Mouse (Mus musculus) embryonic facial prominence, embryonic 14.5 days (tissue): ENCODE data around the gene Wfdc18. TPM values are rescaled to one million over a fixed set of nuclear protein-coding genes. Genes with fewer than 3 reads are reported as not detected.

ENCODE experiments used
- ATAC-seq: fragments of 200-750 bp; cut with Nextera tagmentation; 2 replicates; pipeline ENCODE4 v1.8.0; 2017; ENCODE audit warnings: low read depth, moderate number of reproducible peaks, moderate TSS enrichment
- DNase-seq: peaks from one replicate; pipeline ENCODE4 v3.0.0-alpha.2; 2015; ENCODE audit warnings: low spot score
- H3K27ac ChIP-seq: fragments of 300-500 bp; sonication (generic); replicated peaks from 2 replicates; pipeline ENCODE4 v1.5.1; 2014; ENCODE audit warnings: low read depth, mild to moderate bottlenecking, low read length, moderate library complexity
- H3K27me3 ChIP-seq: fragments of 300-500 bp; sonication (generic); replicated peaks from 2 replicates; pipeline ENCODE4 v1.6.1; 2014; ENCODE audit warnings: low read length; ENCODE audit not compliant: control insufficient read depth, insufficient read depth
- H3K36me3 ChIP-seq: fragments of 300-500 bp; sonication (generic); 2 replicates; pipeline ENCODE4 v1.6.1; 2014; ENCODE audit warnings: low read length, mixed read lengths; ENCODE audit not compliant: control insufficient read depth, insufficient read depth
- H3K4me1 ChIP-seq: fragments of 300-500 bp; sonication (generic); 2 replicates; pipeline ENCODE4 v1.6.1; 2014; ENCODE audit warnings: antibody characterized with exemption, low read length; ENCODE audit not compliant: control insufficient read depth, insufficient read depth
- H3K4me2 ChIP-seq: fragments of 300-500 bp; sonication (generic); 2 replicates; pipeline ENCODE4 v1.6.1; 2014; ENCODE audit warnings: low read depth, mild to moderate bottlenecking, low read length, moderate library complexity, mixed read lengths
- H3K4me3 ChIP-seq: fragments of 300-500 bp; sonication (generic); 2 replicates; pipeline ENCODE4 v1.5.1; 2014; ENCODE audit warnings: low read depth, mild to moderate bottlenecking, low read length
- H3K9ac ChIP-seq: fragments of 300-500 bp; sonication (generic); 2 replicates; pipeline ENCODE4 v1.6.1; 2014; ENCODE audit warnings: low read depth, mild to moderate bottlenecking, low read length, moderate library complexity, mixed read lengths
- H3K9me3 ChIP-seq: fragments of 300-500 bp; sonication (generic); 2 replicates; pipeline ENCODE4 v1.6.1; 2016; ENCODE audit warnings: low read length; ENCODE audit not compliant: control insufficient read depth
- WGBS: fragments of 180-500 bp; shearing (Covaris S2); extraction: QIAGEN DNeasy Blood & Tissue Kit; methylation state at CpG from one replicate; pipeline ENCODE4 v1.1.7; 2014; 5-methylcytosine and 5-hydroxymethylcytosine counted together
- polyA plus RNA-seq: library from polyadenylated mRNA; unstranded; fragments of >200 nt; fragmentation: Nextera tagmentation; extraction: Ambion mirVana; gene quantifications from 2 replicates; pipeline ENCODE4 v1.2.1, GENCODE M21; 2014

Gene Wfdc18
- polyA plus RNA-seq, 1 experiment from 2014 or later = 19.0 TPM

GRCm38 (mm10) chr11:83735881-83736280 is 27.1 kb downstream of the Wfdc18 start:
- 0 out of 2 replicates have a peak, but pooled peaks cover 4% of the 10 kb centered on the region for H3K27me3 ChIP-seq
- DNase-seq (no peak), ATAC-seq (no peak)
- H3K9ac ChIP-seq = no peak overlapping the region
- WGBS = 74% methylated on average over 2 of the region's 2 CpGs
- no peak overlapping the region for H3K27ac ChIP-seq
- H3K4me1 ChIP-seq = no peaks in the 10 kb centered on the region
- no peak overlapping the region for H3K4me3 ChIP-seq
- 0 out of 2 replicates have a peak, but pooled peaks cover 3% of the 10 kb centered on the region for H3K9me3 ChIP-seq
- no peaks in the 10 kb centered on the region for H3K36me3 ChIP-seq
- H3K4me2 ChIP-seq = no peak overlapping the region

GRCm38 (mm10) chr11:83737109-83737558 is 28.3 kb downstream of the Wfdc18 start:
- WGBS = 76% methylated on average over 3 of the region's 3 CpGs
- no peaks in the 10 kb centered on the region for H3K4me1 ChIP-seq
- no peak overlapping the region for H3K9ac ChIP-seq
- no peaks in the 10 kb centered on the region for H3K36me3 ChIP-seq
- H3K4me2 ChIP-seq = no peak overlapping the region
- 0 out of 2 replicates have a peak, but pooled peaks cover 6% of the 10 kb centered on the region for H3K27me3 ChIP-seq
- no peak overlapping the region for H3K27ac ChIP-seq
- no peak overlapping the region for H3K4me3 ChIP-seq
- H3K9me3 ChIP-seq = 0 out of 2 replicates have a peak, but pooled peaks cover 3% of the 10 kb centered on the region
- ATAC-seq (no peak), DNase-seq (no peak)

GRCm38 (mm10) chr11:83739241-83739640 is 30.4 kb downstream of the Wfdc18 start:
- Histone ChIP-seq H3K27ac (no peak overlapping the region), H3K9ac (no peak overlapping the region), H3K27me3 (0 out of 2 replicates have a peak, but pooled peaks cover 6% of the 10 kb centered on the region), H3K4me2 (no peak overlapping the region), H3K4me3 (no peak overlapping the region), H3K36me3 (no peaks in the 10 kb centered on the region), H3K4me1 (no peaks in the 10 kb centered on the region), H3K9me3 (no peaks in the 10 kb centered on the region)
- DNase-seq (peak; percentile 73), ATAC-seq (no peak)
- 18% methylated on average over 5 of the region's 5 CpGs for WGBS

GRCm38 (mm10) chr11:83740443-83740991 is 31.7 kb downstream of the Wfdc18 start:
- Histone ChIP-seq H3K27ac (no peak overlapping the region), H3K9ac (no peak overlapping the region), H3K4me1 (no peaks in the 10 kb centered on the region), H3K4me3 (no peak overlapping the region), H3K9me3 (no peaks in the 10 kb centered on the region), H3K36me3 (no peaks in the 10 kb centered on the region), H3K27me3 (0 out of 2 replicates have a peak, but pooled peaks cover 6% of the 10 kb centered on the region), H3K4me2 (no peak overlapping the region)
- DNase-seq = no peak
- no peak for ATAC-seq
- WGBS = 74% methylated on average over 4 of the region's 4 CpGs

- Histone ChIP-seq H3K4me3 (no peak overlapping the region), H3K9ac (no peak overlapping the region), H3K27ac (no peak overlapping the region), H3K9me3 (no peaks in the 10 kb centered on the region), H3K4me1 (no peaks in the 10 kb centered on the region), H3K4me2 (no peak overlapping the region), H3K27me3 (0 out of 2 replicates have a peak, but pooled peaks cover 6% of the 10 kb centered on the region), H3K36me3 (no peaks in the 10 kb centered on the region)
- ATAC-seq (no peak), DNase-seq (no peak)
- WGBS = 71% methylated on average over 5 of the region's 5 CpGs
Observed at GRCm38 (mm10) chr11:83741841-83742240, 33.0 kb downstream of the Wfdc18 start.

GRCm38 (mm10) chr11:83742731-83743355 is 34.0 kb downstream of the Wfdc18 start:
- WGBS = 62% methylated on average over 9 of the region's 9 CpGs
- Histone ChIP-seq H3K9me3 (no peaks in the 10 kb centered on the region), H3K4me1 (no peaks in the 10 kb centered on the region), H3K36me3 (no peaks in the 10 kb centered on the region), H3K4me3 (no peak overlapping the region), H3K27ac (no peak overlapping the region), H3K4me2 (no peak overlapping the region), H3K27me3 (0 out of 2 replicates have a peak, but pooled peaks cover 6% of the 10 kb centered on the region), H3K9ac (no peak overlapping the region)
- DNase-seq (no peak), ATAC-seq (no peak)

GRCm38 (mm10) chr11:83743525-83743924 is 34.7 kb downstream of the Wfdc18 start:
- H3K4me3 ChIP-seq = no peak overlapping the region
- ATAC-seq (no peak), DNase-seq (no peak)
- WGBS = 66% methylated on average over 3 of the region's 3 CpGs
- 0 out of 2 replicates have a peak, but pooled peaks cover 10% of the 10 kb centered on the region for H3K27me3 ChIP-seq
- no peaks in the 10 kb centered on the region for H3K36me3 ChIP-seq
- H3K27ac ChIP-seq = no peak overlapping the region
- no peaks in the 10 kb centered on the region for H3K4me1 ChIP-seq
- H3K9ac ChIP-seq = no peak overlapping the region
- no peaks in the 10 kb centered on the region for H3K9me3 ChIP-seq
- no peak overlapping the region for H3K4me2 ChIP-seq

- Histone ChIP-seq H3K9me3 (no peaks in the 10 kb centered on the region), H3K36me3 (no peaks in the 10 kb centered on the region), H3K4me3 (no peak overlapping the region), H3K27ac (no peak overlapping the region), H3K4me2 (no peak overlapping the region), H3K9ac (no peak overlapping the region), H3K4me1 (no peaks in the 10 kb centered on the region), H3K27me3 (peaks cover 4% of the 10 kb centered on the region; the same call in 1 of the 2 replicates)
- DNase-seq = no peak
- no peak for ATAC-seq
- 59% methylated on average over 4 of the region's 4 CpGs for WGBS
Observed at GRCm38 (mm10) chr11:83746152-83746551, 37.3 kb downstream of the Wfdc18 start.
